Mouse (Mus musculus): Measurements from ENCODE around the gene Cep95. TPM values are rescaled to one million over a fixed set of nuclear protein-coding genes. Genes with fewer than 3 reads are reported as not detected.

Cep95 gene
- 1 to 10 TPM in 1 of 2 experiments, under 1 TPM in 1; 0.35 to 8.4 TPM for polyA plus RNA-seq (2012; fragmentation: generic; extraction: Trizol)

GRCm38 (mm10) chr11:106788775-106789459, at the start of gene Cep95, which contains the start of gene Ddx5:
Gene Cep95, plus strand, starts transcription at chr11:106789252.
Gene Ddx5, minus strand, starts transcription at chr11:106789185.

GRCm38 (mm10) chr11:106750121-106750751, 38.8 kb upstream of the Cep95 start, which contains the start of gene Pecam1:
Gene Pecam1, minus strand, starts transcription at chr11:106750628.

GRCm38 (mm10) chr11:106751039-106752018, 37.7 kb upstream of the Cep95 start, which contains the start of gene Milr1:
Gene Milr1, plus strand, starts transcription at chr11:106751226.

GRCm38 (mm10) chr11:106779388-106780088, 9.5 kb upstream of the Cep95 start, which contains the start of gene Polg2:
Gene Polg2, minus strand, starts transcription at chr11:106779537.

Other genes starting within 250 kb of the Cep95 start
- 1 to 10 TPM; 1.9 to 9.6 TPM for gene Tex2, start 175.8 kb upstream of the Cep95 start, polyA plus RNA-seq (2012; fragmentation: generic; extraction: Trizol)
- under 1 TPM; 0.02 to 0.25 TPM for gene Pecam1, start 38.6 kb upstream of the Cep95 start, polyA plus RNA-seq (2012; fragmentation: generic; extraction: Trizol)
- gene Milr1, start 38.0 kb upstream of the Cep95 start, polyA plus RNA-seq (2012; fragmentation: generic; extraction: Trizol): under 1 TPM; 0.04 to 0.14 TPM
- 10 to 100 TPM in 1 of 2 experiments, 1 to 10 TPM in 1; 2.8 to 12.2 TPM for gene Polg2, start 9.7 kb upstream of the Cep95 start, polyA plus RNA-seq (2012; fragmentation: generic; extraction: Trizol)
- gene Ddx5, start 67 bp upstream of the Cep95 start, polyA plus RNA-seq (2012; fragmentation: generic; extraction: Trizol): 100 to 1,000 TPM in 1 of 2 experiments, 10 to 100 TPM in 1; 12.5 to 264 TPM
- gene Smurf2, start 131.5 kb downstream of the Cep95 start, polyA plus RNA-seq (2012; fragmentation: generic; extraction: Trizol): 10 to 100 TPM in 1 of 2 experiments, 1 to 10 TPM in 1; 1.8 to 17.2 TPM
- gene Kpna2, start 210.3 kb downstream of the Cep95 start, polyA plus RNA-seq (2012; fragmentation: generic; extraction: Trizol): 10 to 100 TPM; 24.3 to 33.7 TPM
- 1 to 10 TPM in 1 of 2 experiments, under 1 TPM in 1; 0.57 to 4.2 TPM for gene 1810010H24Rik, start 236.4 kb downstream of the Cep95 start, polyA plus RNA-seq (2012; fragmentation: generic; extraction: Trizol)